Mouse (Mus musculus): ENCODE results near the gene Sdhb. TPM values are rescaled to one million over a fixed set of nuclear protein-coding genes. Genes with fewer than 3 reads are reported as not detected.
A peak's percentile ranks its signal among the peaks of the same experiment; 100 is the strongest.

The Sdhb gene
- polyA plus RNA-seq, 1 experiment from 2014 or later: 965 TPM

DNA sequence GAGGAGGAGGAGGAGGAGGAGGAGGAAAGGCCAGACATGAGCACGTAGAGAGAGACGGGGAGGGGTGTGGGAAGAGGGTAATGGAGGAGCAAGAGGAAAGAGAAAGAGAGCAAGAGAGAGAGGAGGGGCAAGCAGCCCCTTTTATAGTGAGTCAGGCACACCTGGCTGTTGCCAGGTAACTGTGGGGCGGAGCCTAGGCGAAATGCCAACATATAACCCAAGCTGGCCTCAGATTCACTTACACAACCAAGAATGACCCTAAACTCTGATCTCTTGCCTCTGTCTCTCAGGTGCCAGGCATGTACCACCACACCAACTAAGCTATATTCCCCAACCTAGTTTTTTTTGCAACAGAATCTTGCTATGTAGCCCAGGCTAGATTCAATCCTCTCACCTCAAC, 21.8 kb downstream of the Sdhb start:
- Histone ChIP-seq H3K27ac (peak overlapping the region; percentile 57), H3K4me3 (no peak overlapping the region), H3K27me3 (no peaks in the 10 kb centered on the region; the same call in 1 of the 2 replicates), H3K9ac (peak overlapping the region; percentile 31), H3K4me1 (replicated peaks) (peaks cover 22% of the 10 kb centered on the region), H3K9me3 (replicated peaks) (no peaks in the 10 kb centered on the region), H3K36me3 (peaks cover 22% of the 10 kb centered on the region), H3K4me2 (no peak overlapping the region; the same call in 1 of the 2 replicates)
- ATAC-seq (replicated peaks; ENCODE audit: insufficient number of reproducible peaks, insufficient read depth, low FRiP score, low read depth): no peak
- WGBS: 49% methylated on average over 4 of the region's 4 CpGs

GRCm38 (mm10) chr4:140983442-140983841, 22.4 kb downstream of the Sdhb start:
- Histone ChIP-seq H3K4me2 (peak overlapping the region; percentile 13; the same call in 1 of the 2 replicates), H3K9ac (peak overlapping the region; percentile 31; the same call in 1 of the 2 replicates), H3K9me3 (replicated peaks) (no peaks in the 10 kb centered on the region), H3K4me3 (no peak overlapping the region), H3K36me3 (peaks cover 16% of the 10 kb centered on the region), H3K27ac (peak overlapping the region; percentile 57), H3K27me3 (no peaks in the 10 kb centered on the region; the same call in 1 of the 2 replicates), H3K4me1 (replicated peaks) (peaks cover 23% of the 10 kb centered on the region)
- 5% methylated on average over 9 of the region's 9 CpGs for WGBS
- ATAC-seq (replicated peaks; ENCODE audit: insufficient number of reproducible peaks, insufficient read depth, low FRiP score, low read depth): 0 out of 2 replicates have a peak, but pooled peaks have one; percentile 23

DNA sequence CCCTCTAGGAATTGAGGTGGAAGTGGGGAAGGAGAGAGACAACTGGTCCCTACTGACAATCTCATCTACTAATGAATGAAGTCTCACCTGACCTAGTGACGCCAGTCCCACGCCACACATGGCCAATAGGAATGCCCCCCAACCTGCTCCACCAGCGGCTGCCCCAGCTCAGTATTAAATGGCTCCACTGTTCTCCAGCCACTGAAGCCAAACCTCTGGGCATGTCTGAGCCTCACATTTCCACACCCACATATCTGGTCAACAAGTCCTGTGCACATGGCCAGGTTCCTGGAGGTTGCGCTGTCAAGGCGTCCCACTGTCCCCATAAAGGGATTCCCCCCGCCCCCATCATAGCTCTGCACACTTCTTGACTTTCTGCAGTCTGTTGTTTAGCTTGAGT, 23.5 kb downstream of the Sdhb start:
- Histone ChIP-seq H3K4me2 (no peak overlapping the region), H3K36me3 (peaks cover 5% of the 10 kb centered on the region), H3K27me3 (no peaks in the 10 kb centered on the region; the same call in 1 of the 2 replicates), H3K4me1 (replicated peaks) (peaks cover 34% of the 10 kb centered on the region), H3K9me3 (replicated peaks) (no peaks in the 10 kb centered on the region), H3K9ac (no peak overlapping the region), H3K27ac (no peak overlapping the region), H3K4me3 (no peak overlapping the region)
- no peak for ATAC-seq (replicated peaks; ENCODE audit: insufficient number of reproducible peaks, insufficient read depth, low FRiP score, low read depth)
- WGBS: 86% methylated on average over 6 of the region's 6 CpGs

DNA sequence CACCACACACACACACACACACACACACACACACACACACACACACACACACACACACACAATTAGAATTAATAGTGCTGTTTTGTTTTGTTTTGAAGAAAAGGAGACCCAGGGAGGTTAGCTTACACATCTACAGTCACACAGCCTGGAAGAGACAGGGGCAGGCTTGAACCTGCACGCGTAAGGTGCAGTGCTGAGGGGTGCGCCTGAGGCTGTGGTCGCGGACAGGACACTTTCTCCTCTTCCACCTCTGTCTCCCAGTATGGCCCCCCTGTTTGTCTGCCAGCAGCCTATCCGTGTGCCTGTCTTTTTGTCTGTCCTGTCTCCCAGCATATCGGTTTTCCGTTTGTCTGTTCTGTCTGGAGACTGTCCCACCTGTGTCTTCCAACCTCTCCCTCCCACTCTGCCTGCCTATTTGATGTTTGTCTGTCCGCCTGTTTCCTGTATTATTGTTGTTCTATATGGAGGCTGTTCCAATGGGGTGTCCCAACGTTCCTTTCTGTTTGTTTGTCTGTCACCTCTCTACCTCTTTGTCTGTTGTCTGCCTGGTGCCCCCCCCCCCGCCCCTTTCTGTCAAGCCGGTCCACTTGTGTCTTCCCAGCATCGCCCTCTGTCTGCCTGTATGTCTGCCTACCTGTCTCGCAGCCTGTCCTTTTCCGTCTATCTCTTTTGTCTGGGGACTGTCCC, 25.2 kb downstream of the Sdhb start:
- Histone ChIP-seq H3K36me3 (no peaks in the 10 kb centered on the region), H3K9me3 (replicated peaks) (no peaks in the 10 kb centered on the region), H3K4me1 (replicated peaks) (peaks cover 34% of the 10 kb centered on the region), H3K27ac (no peak overlapping the region), H3K27me3 (no peaks in the 10 kb centered on the region; the same call in 1 of the 2 replicates), H3K4me3 (peak overlapping the region; percentile 92), H3K4me2 (peak overlapping the region; percentile 84), H3K9ac (peak overlapping the region; percentile 95)
- no peak for ATAC-seq (replicated peaks; ENCODE audit: insufficient number of reproducible peaks, insufficient read depth, low FRiP score, low read depth)
- 28% methylated on average over 15 of the region's 15 CpGs for WGBS

DNA sequence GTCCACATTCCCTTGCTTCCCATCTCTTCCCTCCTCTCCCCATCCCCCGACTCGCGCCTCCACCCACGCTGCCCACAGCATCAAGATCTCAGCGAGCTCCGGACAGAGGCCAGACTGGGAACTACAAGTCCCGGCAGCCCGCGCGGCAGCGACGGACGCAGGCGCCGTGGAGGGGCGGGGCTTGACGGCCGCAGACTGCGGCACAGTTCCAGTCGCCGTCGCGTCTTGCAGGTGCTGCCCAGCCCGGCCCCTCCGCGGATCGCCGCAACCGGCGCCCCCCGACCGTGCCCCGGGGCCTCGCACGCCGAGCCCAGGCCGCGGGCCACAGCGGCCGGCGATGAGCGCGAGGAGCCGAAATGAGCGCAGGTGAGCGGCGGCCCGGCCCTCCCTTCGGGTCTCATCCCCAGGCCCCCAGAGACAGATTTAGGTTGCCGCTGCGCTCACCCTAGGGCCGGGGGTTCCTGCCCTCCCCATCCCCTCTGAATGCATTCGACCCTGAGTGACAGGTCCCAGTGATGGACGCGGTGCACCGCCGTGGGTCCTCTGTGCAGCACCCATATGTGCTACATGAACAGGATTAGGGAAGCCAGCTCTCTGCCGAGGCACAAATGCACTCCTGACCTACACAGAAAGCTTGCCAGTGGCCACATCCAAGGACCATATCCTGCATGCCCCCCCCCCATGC, 25.9 kb downstream of the Sdhb start, which contains the start of gene Atp13a2:
TSS of gene Atp13a2 (plus strand) at position 163 of the 685 bp plus-strand sequence.
- Histone ChIP-seq H3K9me3 (replicated peaks) (no peaks in the 10 kb centered on the region), H3K36me3 (0 out of 2 replicates have a peak, but pooled peaks cover 2% of the 10 kb centered on the region), H3K27ac (no peak within 1 kb of the TSS), H3K4me1 (replicated peaks) (peaks cover 34% of the 10 kb centered on the region), H3K27me3 (no peaks in the 10 kb centered on the region; the same call in 1 of the 2 replicates), H3K4me3 (peak within 1 kb of the TSS; percentile 92), H3K4me2 (peak within 1 kb of the TSS; percentile 84), H3K9ac (peak within 1 kb of the TSS; percentile 95)
- WGBS: under 1% methylated on average over 58 of the region's 58 CpGs
- ATAC-seq (replicated peaks; ENCODE audit: insufficient number of reproducible peaks, insufficient read depth, low FRiP score, low read depth): peak; percentile 84

GRCm38 (mm10) chr4:140987476-140987875, 26.5 kb downstream of the Sdhb start:
- Histone ChIP-seq H3K9ac (peak overlapping the region; percentile 95), H3K36me3 (0 out of 2 replicates have a peak, but pooled peaks cover 8% of the 10 kb centered on the region), H3K27me3 (no peaks in the 10 kb centered on the region; the same call in 1 of the 2 replicates), H3K4me2 (peak overlapping the region; percentile 84), H3K27ac (no peak overlapping the region), H3K4me1 (replicated peaks) (peaks cover 34% of the 10 kb centered on the region), H3K4me3 (peak overlapping the region; percentile 92), H3K9me3 (replicated peaks) (no peaks in the 10 kb centered on the region)
- WGBS: 26% methylated on average over 7 of the region's 7 CpGs
- no peak for ATAC-seq (replicated peaks; ENCODE audit: insufficient number of reproducible peaks, insufficient read depth, low FRiP score, low read depth)

DNA sequence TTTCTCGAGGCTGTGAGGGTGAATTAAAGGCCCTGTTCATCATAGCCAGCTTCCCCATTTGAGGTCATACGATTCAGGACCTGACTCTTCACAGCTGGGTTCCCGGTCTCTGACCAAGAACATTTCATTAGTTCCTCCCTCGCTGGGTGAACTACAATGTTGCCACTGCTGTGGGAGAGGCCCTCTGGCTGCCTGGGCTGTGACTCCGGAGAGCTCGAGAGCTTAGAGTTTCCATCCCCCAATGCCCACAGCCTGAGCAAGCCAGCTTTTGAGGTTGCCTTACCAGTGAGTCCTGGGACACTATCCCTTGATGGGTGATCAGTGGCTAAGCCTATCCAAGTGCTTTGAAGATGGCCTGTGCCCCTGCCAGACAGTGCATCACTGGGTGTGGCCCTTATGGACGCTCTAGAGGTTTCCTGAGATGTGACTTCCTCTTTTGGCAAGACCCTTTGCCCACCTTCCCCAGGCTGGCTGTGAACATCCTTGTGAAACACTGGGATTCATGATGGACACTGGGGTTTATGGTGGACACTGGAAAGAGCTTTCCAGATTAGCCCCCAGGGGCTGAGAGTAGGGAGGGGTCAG, 27.8 kb downstream of the Sdhb start:
- H3K4me1 ChIP-seq (replicated peaks): peaks cover 23% of the 10 kb centered on the region
- no peak overlapping the region for H3K4me3 ChIP-seq
- H3K9ac ChIP-seq: no peak overlapping the region
- WGBS: 57% methylated on average over 7 of the region's 7 CpGs
- peaks cover 17% of the 10 kb centered on the region for H3K36me3 ChIP-seq
- ATAC-seq (replicated peaks; ENCODE audit: insufficient number of reproducible peaks, insufficient read depth, low FRiP score, low read depth): no peak
- H3K27me3 ChIP-seq: no peaks in the 10 kb centered on the region; the same call in 1 of the 2 replicates
- H3K4me2 ChIP-seq: no peak overlapping the region; the same call in 1 of the 2 replicates
- no peak overlapping the region for H3K27ac ChIP-seq
- H3K9me3 ChIP-seq (replicated peaks): no peaks in the 10 kb centered on the region

DNA sequence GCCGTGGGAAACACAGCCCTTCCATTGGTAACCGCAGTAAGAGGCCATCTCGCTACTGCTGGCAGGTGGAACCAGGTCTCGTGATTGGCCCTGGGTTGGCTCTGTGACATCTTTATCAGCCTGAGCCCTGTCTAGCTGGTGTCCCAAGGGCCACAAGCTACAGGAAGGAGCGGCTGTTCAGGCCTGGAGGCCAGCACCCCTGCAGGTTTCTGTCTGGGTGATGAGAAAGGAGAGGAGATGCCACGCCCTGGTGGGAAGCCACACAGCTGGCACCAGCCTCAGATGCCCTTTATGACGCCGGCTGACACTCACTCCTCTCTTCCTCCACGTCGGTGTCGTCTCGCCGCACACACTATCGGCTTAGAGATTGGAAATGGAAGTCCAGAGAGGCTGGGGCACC, 28.4 kb downstream of the Sdhb start:
- no peaks in the 10 kb centered on the region for H3K9me3 ChIP-seq (replicated peaks)
- WGBS: 85% methylated on average over 14 of the region's 14 CpGs
- H3K27ac ChIP-seq: no peak overlapping the region
- no peak overlapping the region for H3K4me3 ChIP-seq
- no peaks in the 10 kb centered on the region; the same call in 1 of the 2 replicates for H3K27me3 ChIP-seq
- H3K4me2 ChIP-seq: no peak overlapping the region
- H3K4me1 ChIP-seq (replicated peaks): peaks cover 23% of the 10 kb centered on the region
- H3K36me3 ChIP-seq: peaks cover 23% of the 10 kb centered on the region
- ATAC-seq (replicated peaks; ENCODE audit: insufficient number of reproducible peaks, insufficient read depth, low FRiP score, low read depth): no peak
- no peak overlapping the region for H3K9ac ChIP-seq

DNA sequence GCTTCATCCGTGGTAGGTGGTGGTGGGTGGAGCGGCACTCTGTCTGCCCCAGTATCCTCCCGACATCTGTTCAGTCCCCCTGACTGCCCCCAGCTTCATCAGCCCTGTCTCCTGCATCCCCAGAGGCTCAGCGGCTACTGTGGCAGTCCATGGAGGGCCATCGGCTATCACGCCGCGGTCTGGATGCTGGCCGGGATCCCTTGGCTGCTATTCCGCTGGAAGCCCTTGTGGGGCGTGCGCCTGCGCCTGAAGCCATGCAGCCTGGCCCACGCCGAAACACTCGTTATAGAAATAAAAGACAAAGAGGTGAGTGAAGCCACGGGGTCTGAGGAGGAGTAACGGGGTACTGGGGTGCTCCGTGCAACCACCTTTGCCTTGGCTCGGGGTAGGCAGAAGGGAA, 31.2 kb downstream of the Sdhb start:
- Histone ChIP-seq H3K27me3 (no peaks in the 10 kb centered on the region), H3K4me3 (no peak overlapping the region), H3K9me3 (replicated peaks) (no peaks in the 10 kb centered on the region), H3K36me3 (peaks cover 44% of the 10 kb centered on the region), H3K4me2 (no peak overlapping the region), H3K9ac (no peak overlapping the region), H3K27ac (no peak overlapping the region), H3K4me1 (replicated peaks) (peaks cover 18% of the 10 kb centered on the region)
- WGBS: 85% methylated on average over 20 of the region's 20 CpGs
- no peak for ATAC-seq (replicated peaks; ENCODE audit: insufficient number of reproducible peaks, insufficient read depth, low FRiP score, low read depth)

GRCm38 (mm10) chr4:140993846-140994245, 32.8 kb downstream of the Sdhb start:
- H3K27me3 ChIP-seq: no peaks in the 10 kb centered on the region
- WGBS: 75% methylated on average over 8 of the region's 8 CpGs

GRCm38 (mm10) chr4:140995811-140996210, 34.8 kb downstream of the Sdhb start:
- no peak for ATAC-seq (replicated peaks; ENCODE audit: insufficient number of reproducible peaks, insufficient read depth, low FRiP score, low read depth)

More at GRCm38 (mm10) chr4:140993846-140994245, 32.8 kb downstream of the Sdhb start:
- Histone ChIP-seq H3K4me2 (no peak overlapping the region), H3K4me3 (no peak overlapping the region), H3K4me1 (replicated peaks) (peaks cover 7% of the 10 kb centered on the region; the same call in 1 of the 2 replicates), H3K36me3 (peaks cover 56% of the 10 kb centered on the region), H3K9ac (no peak overlapping the region), H3K9me3 (replicated peaks) (no peaks in the 10 kb centered on the region), H3K27ac (no peak overlapping the region)
- ATAC-seq (replicated peaks; ENCODE audit: insufficient number of reproducible peaks, insufficient read depth, low FRiP score, low read depth): no peak

More at GRCm38 (mm10) chr4:140995811-140996210, 34.8 kb downstream of the Sdhb start:
- no peak overlapping the region for H3K4me3 ChIP-seq
- no peaks in the 10 kb centered on the region for H3K9me3 ChIP-seq (replicated peaks)
- H3K36me3 ChIP-seq: peaks cover 66% of the 10 kb centered on the region
- H3K4me2 ChIP-seq: no peak overlapping the region
- no peak overlapping the region for H3K9ac ChIP-seq
- H3K27me3 ChIP-seq: no peaks in the 10 kb centered on the region
- H3K27ac ChIP-seq: no peak overlapping the region
- WGBS: 87% methylated on average over 8 of the region's 8 CpGs
- no peaks in the 10 kb centered on the region for H3K4me1 ChIP-seq (replicated peaks)

All from heart, embryonic 15.5 days (tissue).